Mouse (Mus musculus): ENCODE results near the gene Kidins220. TPM values are rescaled to one million over a fixed set of nuclear protein-coding genes. Genes with fewer than 3 reads are reported as not detected.
A peak's percentile ranks its signal among the peaks of the same experiment; 100 is the strongest.

Kidins220 gene
- total RNA-seq, 2 experiments from 2014 or later: 301 to 346 TPM

- peak overlapping the region; percentile 90 for H3K27ac ChIP-seq
- DNase-seq (ENCODE audit: extremely low spot score in 1 of 2, low spot score in 2 of 2): peak; percentile 97
- TF ChIP-seq CTCF (IDR thresholded peaks at IDR 0.05): no peak; the same call in 1 of the 2 replicates
- intact Hi-C loops (cut with DNase I): loop anchor here (5.0 to 10.0 kb wide), 7 partner anchors 246 to 996 kb away; no protein-coding TSS in a partner anchor
- H3K4me3 ChIP-seq: peak overlapping the region; percentile 65
Measured at GRCm38 (mm10) chr12:25095974-25096639, 121.4 kb downstream of the Kidins220 start.

DNA sequence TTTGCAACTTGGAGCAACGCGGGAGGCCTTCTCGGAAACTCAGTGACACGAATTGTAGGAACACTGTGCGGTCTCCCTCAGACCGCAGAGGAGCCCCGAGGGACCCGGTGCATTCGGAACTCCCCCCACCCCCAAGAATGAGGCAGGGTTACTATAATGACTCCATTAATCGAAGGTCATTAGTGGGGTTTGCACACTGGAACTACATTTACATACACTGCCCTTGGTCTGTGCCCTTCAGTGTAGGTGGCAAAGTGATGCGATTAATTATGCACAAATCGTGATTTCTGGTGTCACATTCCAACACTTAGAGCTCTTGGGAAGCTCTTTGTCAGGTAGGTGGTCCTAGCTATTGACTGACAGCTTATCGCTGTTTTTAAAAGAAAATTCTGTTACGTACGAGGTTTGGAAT is 121.9 kb downstream of the Kidins220 start:
- Histone ChIP-seq H3K27ac (peak overlapping the region; percentile 80), H3K4me3 (peak overlapping the region; percentile 65)
- DNase-seq (ENCODE audit: extremely low spot score in 1 of 2, low spot score in 2 of 2): no peak
- intact Hi-C loops (cut with DNase I): loop anchor here (5.0 to 10.0 kb wide), 7 partner anchors 246 to 996 kb away; no protein-coding TSS in a partner anchor
- TF ChIP-seq CTCF (IDR thresholded peaks at IDR 0.05): no peak

GRCm38 (mm10) chr12:25097052-25097209 is 122.2 kb downstream of the Kidins220 start, which contains the start of gene Id2:
Id2 (minus strand) TSS chr12:25097140.
- intact Hi-C loops (cut with DNase I): loop anchor here (5.0 to 10.0 kb wide), 7 partner anchors 245 to 995 kb away; no protein-coding TSS in a partner anchor

DNA sequence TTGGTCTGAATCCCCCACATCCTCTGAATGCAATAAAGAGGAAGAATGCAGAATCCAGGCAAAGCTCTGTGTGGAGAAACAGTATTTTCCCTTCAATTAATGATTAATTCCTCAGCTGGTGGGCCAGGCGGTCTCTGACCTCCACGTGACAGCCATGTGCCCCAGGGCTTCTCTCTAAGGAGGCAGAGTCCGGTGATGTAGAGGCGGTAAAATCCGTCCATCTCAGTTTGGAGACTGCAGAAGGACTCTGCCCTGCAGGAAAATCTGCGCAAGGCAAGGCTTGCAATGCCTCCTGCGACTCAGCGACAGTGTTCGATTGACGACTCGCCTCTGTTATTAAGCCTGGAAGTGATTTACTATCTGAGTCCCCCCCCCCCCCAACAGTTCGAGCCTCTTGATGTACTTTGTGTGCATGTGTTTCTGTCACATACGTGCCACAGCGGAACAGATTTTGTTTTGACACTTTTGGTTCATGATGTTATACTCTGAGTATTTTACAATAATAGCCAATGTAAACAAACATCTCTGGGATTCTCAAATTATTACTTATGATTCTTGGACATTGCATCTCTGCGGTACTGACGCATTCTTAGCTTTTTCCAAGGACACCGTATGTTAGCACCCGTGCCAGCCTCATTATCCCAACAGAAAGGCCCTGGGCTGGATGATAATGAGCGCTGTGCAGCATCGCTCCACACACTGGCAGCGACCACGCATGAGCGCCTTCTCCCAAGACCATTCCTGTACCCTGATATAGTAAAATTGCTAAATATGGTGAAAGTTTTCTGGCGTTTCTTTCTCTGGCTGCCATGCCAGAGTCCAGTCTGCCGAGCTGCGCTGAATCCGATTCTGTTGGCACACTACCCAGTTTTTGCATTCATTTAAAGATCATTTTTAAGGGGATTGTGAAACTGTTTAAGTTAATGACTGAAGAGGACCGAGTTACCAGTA is 122.8 kb downstream of the Kidins220 start:
- no peak for TF ChIP-seq CTCF (IDR thresholded peaks at IDR 0.05)
- DNase-seq (ENCODE audit: extremely low spot score in 1 of 2, low spot score in 2 of 2): peak in 1 of 2 experiments; percentile 38
- intact Hi-C loops (cut with DNase I): loop anchor here (2.0 to 10.0 kb wide), 9 partner anchors 63 to 995 kb away; no protein-coding TSS in a partner anchor
- peak overlapping the region; percentile 73 for H3K4me3 ChIP-seq
- H3K27ac ChIP-seq: peak overlapping the region; percentile 80

More at GRCm38 (mm10) chr12:25097052-25097209, 122.2 kb downstream of the Kidins220 start, which contains the start of gene Id2:
- H3K27ac ChIP-seq: peak within 1 kb of the TSS; percentile 80
- H3K4me3 ChIP-seq: peak within 1 kb of the TSS; percentile 73
- no peak for DNase-seq (ENCODE audit: extremely low spot score in 1 of 2, low spot score in 2 of 2)
- no peak for TF ChIP-seq CTCF (IDR thresholded peaks at IDR 0.05)

DNA sequence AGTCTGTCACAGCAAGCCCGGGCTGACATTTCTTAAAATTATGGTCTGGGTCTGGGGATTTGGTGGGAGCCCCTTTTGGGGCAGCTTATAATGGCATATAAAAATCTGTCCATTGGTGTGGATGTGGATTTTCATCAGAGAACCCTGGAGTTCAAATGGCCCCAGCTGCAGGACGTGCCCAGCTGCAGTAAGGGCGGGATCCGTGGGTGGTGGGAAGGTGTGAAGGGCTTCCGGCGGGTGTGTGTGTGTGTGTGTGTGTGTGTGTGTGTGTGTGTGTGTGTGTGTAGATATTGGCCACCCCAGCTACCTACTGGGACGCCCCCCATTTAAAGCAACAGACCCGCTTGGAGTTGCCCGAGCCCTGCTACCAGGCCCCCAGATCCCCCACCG is 123.4 kb downstream of the Kidins220 start:
- Histone ChIP-seq H3K27ac (peak overlapping the region; percentile 95), H3K4me3 (peak overlapping the region; percentile 73)
- no peak for TF ChIP-seq CTCF (IDR thresholded peaks at IDR 0.05)
- no peak for DNase-seq (ENCODE audit: extremely low spot score in 1 of 2, low spot score in 2 of 2)
- intact Hi-C loops (cut with DNase I): loop anchor here (2.0 to 10.0 kb wide), 9 partner anchors 63 to 994 kb away; no protein-coding TSS in a partner anchor

DNA sequence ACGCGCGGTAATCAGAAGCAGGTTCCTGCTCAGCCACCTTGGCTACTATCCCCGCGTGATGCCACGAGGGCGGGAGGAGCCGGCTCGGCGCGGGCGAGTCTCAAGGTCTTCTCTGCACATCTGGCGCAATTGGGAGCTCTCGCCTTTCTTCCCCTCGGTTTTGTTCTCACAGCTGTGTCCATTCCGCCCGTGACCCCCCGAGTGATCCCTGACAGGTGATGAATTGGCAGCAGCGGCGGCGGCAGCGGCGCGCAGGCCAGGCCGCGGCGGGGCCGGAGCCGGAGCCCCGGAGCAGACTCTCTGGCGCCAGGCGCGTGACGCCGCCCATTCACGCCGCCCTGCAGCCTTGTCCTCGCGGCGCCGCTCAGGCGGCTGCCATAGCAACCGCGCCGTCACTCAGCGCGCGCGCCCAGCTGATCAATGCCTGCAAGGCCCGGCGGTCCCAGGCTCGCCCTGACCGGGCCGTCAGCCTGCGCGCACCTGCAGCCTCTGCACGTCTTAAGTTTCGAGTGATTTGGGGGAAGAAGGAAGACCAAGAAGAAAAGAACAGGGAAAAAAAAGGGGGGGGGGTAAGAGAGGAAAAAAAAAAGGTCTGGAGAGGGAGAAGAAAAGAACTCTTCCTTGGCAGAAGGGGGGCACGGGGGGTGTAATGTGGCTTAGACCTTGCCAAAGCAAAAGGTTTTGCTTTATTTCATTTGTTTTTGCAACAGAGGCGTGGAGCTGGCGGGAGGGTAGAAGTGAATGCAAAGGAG is 124.0 kb downstream of the Kidins220 start:
- Histone ChIP-seq H3K4me3 (peak overlapping the region; percentile 73), H3K27ac (peak overlapping the region; percentile 95)
- no peak for TF ChIP-seq CTCF (IDR thresholded peaks at IDR 0.05)
- peak; percentile 90 for DNase-seq (ENCODE audit: extremely low spot score in 1 of 2, low spot score in 2 of 2)
- intact Hi-C loops (cut with DNase I): loop anchor here (2.0 to 10.0 kb wide), 9 partner anchors 62 to 994 kb away; no protein-coding TSS in a partner anchor

DNA sequence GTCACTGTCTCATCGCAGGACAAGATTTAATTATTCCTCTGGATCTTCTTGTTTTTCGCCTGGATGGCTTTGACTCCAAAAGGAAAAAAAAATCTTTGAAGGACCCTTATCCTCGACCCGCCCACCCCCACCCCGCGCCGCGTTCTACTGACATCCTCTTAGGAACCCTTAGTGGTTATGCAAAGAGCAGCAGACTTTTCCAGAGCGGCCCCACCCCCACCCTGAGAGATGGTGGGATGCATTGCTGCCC is 124.5 kb downstream of the Kidins220 start:
- no peak for DNase-seq (ENCODE audit: extremely low spot score in 1 of 2, low spot score in 2 of 2)
- TF ChIP-seq CTCF (IDR thresholded peaks at IDR 0.05): no peak
- intact Hi-C loops (cut with DNase I): loop anchor here (2.0 to 10.0 kb wide), 9 partner anchors 62 to 993 kb away; no protein-coding TSS in a partner anchor
- H3K4me3 ChIP-seq: peak overlapping the region; percentile 73
- H3K27ac ChIP-seq: peak overlapping the region; percentile 95

GRCm38 (mm10) chr12:25099563-25100408 is 125.1 kb downstream of the Kidins220 start:
- TF ChIP-seq CTCF (IDR thresholded peaks at IDR 0.05): no peak
- intact Hi-C loops (cut with DNase I): loop anchor here (2.0 to 10.0 kb wide), 10 partner anchors 61 to 993 kb away; no protein-coding TSS in a partner anchor
- Histone ChIP-seq H3K27ac (peak overlapping the region; percentile 95), H3K4me3 (peak overlapping the region; percentile 73)
- DNase-seq (ENCODE audit: extremely low spot score in 1 of 2, low spot score in 2 of 2): peak in 1 of 2 experiments; percentile 35

GRCm38 (mm10) chr12:25100411-25101217 is 125.9 kb downstream of the Kidins220 start:
- peak; percentile 4; the same call in 1 of the 2 replicates for TF ChIP-seq CTCF (IDR thresholded peaks at IDR 0.05)
- Histone ChIP-seq H3K27ac (peak overlapping the region; percentile 95), H3K4me3 (peak overlapping the region; percentile 73)
- DNase-seq (ENCODE audit: extremely low spot score in 1 of 2, low spot score in 2 of 2): peak; percentile 45 to 60
- intact Hi-C loops (cut with DNase I): loop anchor here (2.0 kb wide), 1 partner anchor 140 kb away; no protein-coding TSS in a partner anchor

DNA sequence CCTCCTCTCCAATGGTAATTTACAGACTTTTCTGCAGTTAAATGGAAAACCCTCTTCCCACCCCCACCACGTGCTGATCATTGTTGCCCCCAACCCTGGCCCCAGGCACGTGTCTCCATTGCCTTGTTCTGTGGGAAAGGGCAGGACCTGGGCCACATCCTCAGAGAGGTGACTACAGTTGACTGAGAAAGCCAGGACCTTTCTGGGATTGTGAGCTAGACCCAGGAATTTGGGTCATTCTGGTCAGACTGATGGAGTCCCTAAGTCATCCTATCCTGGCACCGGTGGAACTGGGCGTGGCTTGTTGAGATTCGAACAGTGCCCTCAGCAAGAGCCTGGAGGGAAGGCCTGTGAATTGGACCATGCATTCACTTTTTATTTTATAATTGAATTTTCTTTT is 126.7 kb downstream of the Kidins220 start:
- H3K27ac ChIP-seq: no peak overlapping the region
- H3K4me3 ChIP-seq: no peak overlapping the region
- intact Hi-C loops (cut with DNase I): loop anchor here (2.0 kb wide), 1 partner anchor 139 kb away; no protein-coding TSS in a partner anchor
- DNase-seq (ENCODE audit: extremely low spot score in 1 of 2, low spot score in 2 of 2): no peak
- TF ChIP-seq CTCF (IDR thresholded peaks at IDR 0.05): no peak

All from left cerebral cortex, adult 2 months (tissue).